Mouse (Mus musculus) CH12.LX (cell line): ENCODE measurements at regions not wholly inside any gene's neighbourhood (a gene's known extent, or its start where the extent isn't known, plus 50 kb on each side); places are given as distances from the start of the nearest gene placed in this dataset.

Experiments
- DNase-seq: peaks from one replicate; pipeline ENCODE4 v3.0.0-alpha.2; 2013; ENCODE audit errors: extremely low read depth
- H3K27ac ChIP-seq: 2 replicates; pipeline ENCODE4 v1.5.1; 2012; ENCODE audit warnings: low read depth, mild to moderate bottlenecking, control low read depth, moderate library complexity; ENCODE audit not compliant: insufficient read depth
- H3K27me3 ChIP-seq: replicated peaks from 2 replicates; pipeline ENCODE3; 2012; ENCODE audit warnings: inconsistent platforms
- H3K36me3 ChIP-seq, 2 experiments: replicated peaks in 1 of 2; 2 replicates each; pipeline versions ENCODE3 to v1.6.1; 2012; ENCODE audit warnings: inconsistent platforms in 1 of 2, low read length in 1 of 2, mild to moderate bottlenecking in 1 of 2, mixed read lengths in 1 of 2, moderate library complexity in 1 of 2; ENCODE audit not compliant: control insufficient read depth in 1 of 2, insufficient read depth in 1 of 2
- H3K4me1 ChIP-seq, 2 experiments: 2 replicates each; pipeline ENCODE4 v1.6.1; 2012; ENCODE audit warnings: inconsistent platforms in 1 of 2, moderate library complexity in 1 of 2; ENCODE audit not compliant: insufficient read depth in 2 of 2, control insufficient read depth in 1 of 2
- H3K4me2 ChIP-seq: 2 replicates; pipeline ENCODE4 v1.6.1; 2012; ENCODE audit warnings: low read depth, mild to moderate bottlenecking, control low read depth; ENCODE audit not compliant: poor library complexity, insufficient read depth, severe bottlenecking
- H3K4me3 ChIP-seq, 3 experiments: fragments of 150-350 bp in 1 of 3; sonication (generic) in 1 of 3; replicated peaks in 1 of 3; 2 replicates each; pipeline versions ENCODE3 to v1.5.1; 2011 to 2012; ENCODE audit warnings: low read depth in 2 of 3, low read length in 2 of 3, mild to moderate bottlenecking in 2 of 3, moderate library complexity in 2 of 3, control low read depth in 1 of 3, improper control_type of control experiment in 1 of 3, inconsistent platforms in 1 of 3, mixed read lengths in 1 of 3; ENCODE audit not compliant: poor library complexity in 1 of 3
- H3K79me2 ChIP-seq: replicated peaks from 2 replicates; pipeline ENCODE4 v1.6.1; 2012; ENCODE audit warnings: mild to moderate bottlenecking, moderate library complexity; ENCODE audit not compliant: control insufficient read depth, poor library complexity, insufficient read depth, severe bottlenecking; ENCODE audit errors: extremely low read depth
- H3K9ac ChIP-seq: 2 replicates; pipeline ENCODE4 v1.6.1; 2012; ENCODE audit warnings: low read depth, mild to moderate bottlenecking, control low read depth, moderate library complexity; ENCODE audit not compliant: insufficient read depth
- H3K9me3 ChIP-seq: replicated peaks from 2 replicates; pipeline ENCODE3; 2012; ENCODE audit warnings: low read length, inconsistent platforms, mixed read lengths
- BHLHE40 ChIP-seq: IDR thresholded peaks from 2 replicates; pipeline ENCODE4 v1.6.1; 2011; ENCODE audit warnings: mild to moderate bottlenecking, low read depth, low read length, improper control_type of control experiment
- CHD2 ChIP-seq: IDR thresholded peaks from 2 replicates; pipeline ENCODE4 v1.6.1; 2011; ENCODE audit warnings: low read length, improper control_type of control experiment
- ETS1 ChIP-seq: conservative IDR thresholded peaks from 2 replicates; pipeline ENCODE4 v1.6.1; 2012; ENCODE audit warnings: low read depth, mild to moderate bottlenecking, inconsistent platforms, low read length, improper control_type of control experiment, moderate library complexity
- GABPA ChIP-seq: IDR thresholded peaks from 2 replicates; pipeline ENCODE4 v1.6.1; 2012; ENCODE audit warnings: low read depth, low read length, improper control_type of control experiment, inconsistent platforms; ENCODE audit not compliant: insufficient replicate concordance
- HCFC1 ChIP-seq: IDR thresholded peaks from 2 replicates; pipeline ENCODE4 v1.6.1; 2012; ENCODE audit warnings: low read depth, mild to moderate bottlenecking, inconsistent platforms, low read length, improper control_type of control experiment
- IRF4 ChIP-seq: IDR thresholded peaks from 2 replicates; pipeline ENCODE4 v1.6.1; 2014; ENCODE audit warnings: low read depth, mild to moderate bottlenecking, inconsistent platforms, low read length, improper control_type of control experiment
- JUN ChIP-seq: IDR thresholded peaks from 2 replicates; pipeline ENCODE4 v1.6.1; 2011; ENCODE audit warnings: low read depth, mild to moderate bottlenecking, low read length, improper control_type of control experiment, moderate library complexity; ENCODE audit not compliant: insufficient read depth
- JUND ChIP-seq: conservative IDR thresholded peaks from 2 replicates; pipeline ENCODE4 v1.6.1; 2011; ENCODE audit warnings: low read depth, low read length, improper control_type of control experiment
- KAT2A ChIP-seq: IDR thresholded peaks from 2 replicates; pipeline ENCODE4 v1.6.1; 2012; ENCODE audit warnings: low read length, improper control_type of control experiment, inconsistent platforms; ENCODE audit not compliant: insufficient replicate concordance
- MAFK ChIP-seq: IDR thresholded peaks from 2 replicates; pipeline ENCODE4 v1.6.1; 2011; ENCODE audit warnings: low read length, improper control_type of control experiment; ENCODE audit not compliant: insufficient replicate concordance
- MAX ChIP-seq: IDR thresholded peaks from 2 replicates; pipeline ENCODE4 v1.6.1; 2011; ENCODE audit warnings: low read length, improper control_type of control experiment
- MAZ ChIP-seq: IDR thresholded peaks from 2 replicates; pipeline ENCODE4 v1.6.1; 2012; ENCODE audit warnings: low read depth, mild to moderate bottlenecking, inconsistent platforms, low read length, improper control_type of control experiment, moderate library complexity
- MEF2A ChIP-seq: IDR thresholded peaks from 2 replicates; pipeline ENCODE4 v1.6.1; 2014; ENCODE audit warnings: low read depth, mild to moderate bottlenecking, inconsistent platforms, low read length, improper control_type of control experiment, borderline replicate concordance
- MYC ChIP-seq: IDR thresholded peaks from 2 replicates; pipeline ENCODE4 v1.6.1; 2011; ENCODE audit warnings: low read depth, mild to moderate bottlenecking, improper control_type of control experiment, low read length
- NELFE ChIP-seq: IDR thresholded peaks from 2 replicates; pipeline ENCODE4 v1.6.1; 2011; ENCODE audit warnings: low read depth, low read length, improper control_type of control experiment
- PAX5 ChIP-seq: IDR thresholded peaks from 2 replicates; pipeline ENCODE4 v1.6.1; 2012; ENCODE audit warnings: low read length, inconsistent platforms, mixed read lengths
- POLR2A ChIP-seq: IDR thresholded peaks from 2 replicates; pipeline ENCODE4 v1.6.1; 2011; ENCODE audit warnings: low read depth, mild to moderate bottlenecking, improper control_type of control experiment, low read length
- RAD21 ChIP-seq: IDR thresholded peaks from 2 replicates; pipeline ENCODE4 v1.6.1; 2011; ENCODE audit warnings: low read depth, mild to moderate bottlenecking, low read length, improper control_type of control experiment, moderate library complexity
- SIN3A ChIP-seq: IDR thresholded peaks from 2 replicates; pipeline ENCODE4 v1.6.1; 2012; ENCODE audit warnings: low read length, improper control_type of control experiment, inconsistent platforms
- TCF12 ChIP-seq: IDR thresholded peaks from 2 replicates; pipeline ENCODE4 v1.6.1; 2014; ENCODE audit warnings: low read depth, mild to moderate bottlenecking, inconsistent platforms, low read length, improper control_type of control experiment
- UBTF ChIP-seq: IDR thresholded peaks from 2 replicates; pipeline ENCODE4 v1.6.1; 2012; ENCODE audit warnings: low read depth, mild to moderate bottlenecking, inconsistent platforms, low read length, improper control_type of control experiment, moderate library complexity
- USF2 ChIP-seq: conservative IDR thresholded peaks from 2 replicates; pipeline ENCODE4 v1.6.1; 2011; ENCODE audit warnings: low read depth, low read length, improper control_type of control experiment
- ZC3H11A ChIP-seq: IDR thresholded peaks from 2 replicates; pipeline ENCODE4 v1.6.1; 2012; ENCODE audit warnings: low read depth, mild to moderate bottlenecking, inconsistent platforms, low read length, improper control_type of control experiment
- ZKSCAN1 ChIP-seq: IDR thresholded peaks from 2 replicates; pipeline ENCODE4 v1.6.1; 2012; ENCODE audit warnings: low read depth, inconsistent platforms, low read length, improper control_type of control experiment, borderline replicate concordance
- ZNF384 ChIP-seq: IDR thresholded peaks from 2 replicates; pipeline ENCODE4 v1.6.1; 2012; ENCODE audit warnings: low read depth, low read length, improper control_type of control experiment, inconsistent platforms
- dilution Hi-C: fragments of 300-500 bp; cut with MboI; formaldehyde crosslinking; loops from 2 replicates; pipeline ENCODE4 v1.14.3; 2020; ENCODE audit warnings: low sequenced_read_pairs; ENCODE audit not compliant: extremely low pct_unique_long_range_greater_than_20kb, extremely low pct_ligation_motif_present
- in situ Hi-C: fragments of 300-500 bp; cut with MboI; formaldehyde crosslinking; loops from 3 replicates; pipeline ENCODE4 v1.14.3; 2019; ENCODE audit warnings: low sequenced_read_pairs, low pct_ligation_motif_present, low pct_unique_long_range_greater_than_20kb, mixed read lengths

DNA sequence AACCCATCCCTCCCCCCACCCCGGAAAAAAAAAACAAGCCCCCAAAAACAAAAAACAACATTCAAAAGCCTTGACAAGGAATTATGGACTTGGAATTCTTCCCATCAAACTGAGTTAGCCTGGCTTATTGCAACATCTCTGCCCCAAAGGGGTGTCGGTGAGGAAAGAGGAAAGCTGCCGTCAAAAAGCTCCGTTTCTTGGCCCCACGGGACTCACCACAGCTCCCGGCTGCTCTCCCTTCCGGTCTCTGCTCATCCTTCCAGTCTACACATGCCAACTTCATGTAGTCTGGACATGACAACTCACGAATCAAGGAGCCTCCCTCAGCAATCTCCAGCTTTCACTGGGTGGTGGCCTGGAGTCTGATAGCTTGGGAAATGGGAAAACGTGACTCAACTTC, 295.4 kb downstream of the Gm49356 start:
- Histone ChIP-seq H3K4me2 (no peak overlapping the region), H3K27ac (no peak overlapping the region), H3K4me1 (peaks cover 0 to 2% of the 10 kb centered on the region in 2 experiments; a peak in 1 of 4 replicates), H3K36me3 (no peaks in the 10 kb centered on the region), H3K27me3 (no peaks in the 10 kb centered on the region), H3K79me2 (no peaks in the 10 kb centered on the region), H3K9me3 (peaks cover 3% of the 10 kb centered on the region), H3K9ac (no peak overlapping the region), H3K4me3 (no peak overlapping the region)
- in situ Hi-C loops = no loop called here
- dilution Hi-C loops = no loop called here
- TF ChIP-seq POLR2A = no peak
- TF ChIP-seq IRF4 = no peak
- TF ChIP-seq MAX = no peak
- TF ChIP-seq JUND = no peak
- DNase-seq = no peak

DNA sequence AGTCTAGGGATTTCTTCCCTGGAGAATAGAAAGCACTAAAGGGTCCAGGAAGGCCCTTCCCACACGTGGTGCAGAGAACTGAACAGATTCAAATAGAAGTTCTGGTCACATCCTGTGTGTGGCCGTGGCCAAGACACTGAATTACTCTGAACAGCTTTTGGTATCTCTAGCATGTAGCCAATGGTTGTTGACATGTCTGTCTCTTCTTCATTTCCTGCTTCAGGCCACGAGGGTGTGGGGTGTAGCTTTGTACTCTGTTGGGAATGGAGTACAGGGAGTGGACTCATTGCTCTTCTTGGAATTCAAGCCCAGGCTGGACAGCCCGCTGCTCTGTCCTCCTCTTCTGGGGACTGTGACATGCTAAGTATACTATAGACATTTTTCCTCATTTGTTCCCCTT, 298.5 kb downstream of the Gm49356 start:
- dilution Hi-C loops = no loop called here
- no peak overlapping the region for H3K4me2 ChIP-seq
- H3K27me3 ChIP-seq = no peaks in the 10 kb centered on the region

DNA sequence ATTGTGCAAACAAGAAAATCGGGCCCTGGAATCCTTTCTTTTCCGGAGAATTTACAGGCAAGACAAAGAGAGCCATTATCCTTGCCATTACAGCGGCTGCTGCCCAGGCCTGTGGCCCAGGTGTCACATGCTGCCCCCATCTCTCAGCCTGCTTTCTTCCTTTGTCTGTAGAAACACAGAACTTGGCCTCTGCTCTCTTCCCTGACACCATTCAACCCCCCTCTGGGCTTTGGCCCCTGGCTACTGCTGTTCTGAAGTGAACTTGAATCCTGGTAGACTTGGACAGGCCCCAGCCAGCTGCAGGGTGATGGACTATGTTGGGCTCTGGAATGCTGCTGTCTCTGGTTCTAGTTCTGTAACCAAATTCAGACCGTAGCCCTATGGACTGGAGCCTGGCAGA, 299.3 kb downstream of the Gm49356 start:
- in situ Hi-C loops = no loop called here

More for the DNA sequence above, 298.5 kb downstream of the Gm49356 start:
- no peaks in the 10 kb centered on the region for H3K79me2 ChIP-seq
- no peaks in the 10 kb centered on the region for H3K9me3 ChIP-seq
- peaks cover 0 to 2% of the 10 kb centered on the region in 2 experiments; a peak in 1 of 4 replicates for H3K4me1 ChIP-seq
- DNase-seq = no peak
- no peaks in the 10 kb centered on the region for H3K36me3 ChIP-seq
- H3K27ac ChIP-seq = no peak overlapping the region
- TF ChIP-seq PAX5 = no peak
- no peak for TF ChIP-seq ZKSCAN1
- TF ChIP-seq GABPA = no peak
- TF ChIP-seq RAD21 = no peak
- no peak for TF ChIP-seq HCFC1
- TF ChIP-seq BHLHE40 = no peak
- TF ChIP-seq ETS1 = no peak
- no peak for TF ChIP-seq JUND
- no peak for TF ChIP-seq ZC3H11A
- TF ChIP-seq USF2 = no peak
- no peak for TF ChIP-seq TCF12
- TF ChIP-seq MEF2A = no peak
- in situ Hi-C loops = no loop called here
- H3K9ac ChIP-seq = no peak overlapping the region
- H3K4me3 ChIP-seq = no peak overlapping the region

More for the DNA sequence above, 299.3 kb downstream of the Gm49356 start:
- Histone ChIP-seq H3K4me2 (no peak overlapping the region), H3K9me3 (no peaks in the 10 kb centered on the region), H3K4me1 (peaks cover 0 to 2% of the 10 kb centered on the region in 2 experiments; a peak in 1 of 4 replicates)
- dilution Hi-C loops = no loop called here
- DNase-seq = no peak
- TF ChIP-seq ZKSCAN1 = no peak
- TF ChIP-seq JUN = no peak
- no peak for TF ChIP-seq NELFE
- no peak for TF ChIP-seq UBTF
- TF ChIP-seq USF2 = no peak
- no peak for TF ChIP-seq BHLHE40
- no peak for TF ChIP-seq CHD2
- TF ChIP-seq MAZ = no peak
- TF ChIP-seq HCFC1 = no peak
- no peak for TF ChIP-seq SIN3A
- no peak for TF ChIP-seq MAFK
- no peak for TF ChIP-seq ZNF384
- TF ChIP-seq KAT2A = no peak
- TF ChIP-seq MYC = no peak
- TF ChIP-seq, all 38 proteins: peak for 0
- Histone ChIP-seq H3K4me3 (no peak overlapping the region), H3K36me3 (no peaks in the 10 kb centered on the region), H3K79me2 (no peaks in the 10 kb centered on the region), H3K27me3 (no peaks in the 10 kb centered on the region), H3K9ac (no peak overlapping the region), H3K27ac (no peak overlapping the region)
